Mouse (Mus musculus): ENCODE measurements at regions not wholly inside any gene's neighbourhood (a gene's known extent, or its start where the extent isn't known, plus 50 kb on each side); places are given as distances from the start of the nearest gene placed in this dataset.

DNA sequence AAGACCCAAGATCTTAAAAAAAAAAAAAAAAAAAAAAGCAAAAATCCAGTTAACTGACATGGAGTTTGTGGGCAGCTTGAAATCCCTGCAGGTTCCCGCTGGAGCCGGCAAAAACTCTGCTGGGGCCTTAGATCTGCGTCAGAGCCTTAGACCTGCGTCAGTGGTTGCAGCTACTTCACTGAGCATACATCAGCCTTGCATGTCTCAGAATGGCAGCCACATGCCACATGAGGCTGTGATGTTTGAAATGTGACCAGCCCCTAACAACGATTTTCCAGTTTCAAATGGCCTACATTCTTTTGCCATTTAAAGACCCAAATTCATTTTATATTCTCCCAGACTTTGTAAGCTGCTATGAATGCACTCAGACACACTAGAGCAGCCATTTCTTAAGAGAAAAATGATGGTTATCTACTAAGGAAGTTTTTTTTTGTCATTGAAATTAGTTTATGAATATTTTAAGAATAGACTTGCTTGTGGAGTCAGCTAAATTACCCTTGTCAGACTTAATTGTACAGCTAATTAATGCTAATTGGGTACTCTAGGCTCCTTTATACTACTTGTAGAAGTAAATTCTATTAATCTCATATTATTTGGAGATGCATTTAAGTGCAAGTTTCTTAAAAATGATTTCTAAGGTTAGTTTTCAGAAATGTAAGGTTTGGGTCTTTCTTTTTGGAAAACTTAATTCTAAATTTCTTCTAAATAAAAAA lies 70.8 kb downstream of the Toporsl start:
- no peak for DNase-seq (ENCODE audit: low spot score in 2 of 2)

DNA sequence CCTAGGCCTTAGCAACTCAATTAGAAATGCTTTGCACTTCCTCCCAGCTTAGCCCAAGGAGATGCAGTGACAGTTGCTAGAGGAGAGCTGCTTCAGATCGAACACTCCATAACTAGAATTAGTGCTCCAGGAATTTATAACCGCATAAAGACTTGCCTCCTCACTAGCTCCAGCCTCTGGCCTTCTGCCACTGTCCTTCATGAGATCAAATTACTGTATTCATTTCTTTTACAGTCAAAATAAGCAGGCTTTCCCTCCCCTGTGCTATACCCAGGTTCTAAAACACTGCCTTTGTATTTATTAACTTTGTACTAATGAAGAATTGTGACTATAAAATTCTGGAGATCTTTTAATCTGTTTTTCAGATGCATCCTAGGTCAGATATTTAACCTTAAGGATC lies 104.8 kb upstream of the Olfr275 start:
- no peak for DNase-seq (ENCODE audit: low spot score in 2 of 2)

DNA sequence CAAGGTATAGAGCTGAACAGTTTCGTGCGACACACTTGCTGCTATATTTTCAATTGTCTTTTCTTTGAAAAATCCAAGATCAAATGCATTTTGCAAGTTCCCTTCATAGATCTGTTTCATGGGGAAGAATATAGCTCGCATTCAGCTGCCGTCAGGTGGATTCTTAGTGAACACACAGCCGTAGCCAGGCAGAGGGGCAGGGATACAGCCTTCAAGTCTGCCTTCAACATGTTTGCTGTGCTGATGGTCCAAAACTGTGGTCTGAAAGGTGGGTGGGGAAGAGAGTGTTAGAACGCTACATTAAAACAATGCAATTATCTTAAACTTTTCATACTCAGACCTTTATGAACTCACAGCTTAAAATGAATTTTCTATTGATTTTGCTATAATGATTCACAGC lies 88.2 kb upstream of the Olfr275 start:
- DNase-seq (ENCODE audit: low spot score in 2 of 2), result no peak

DNA sequence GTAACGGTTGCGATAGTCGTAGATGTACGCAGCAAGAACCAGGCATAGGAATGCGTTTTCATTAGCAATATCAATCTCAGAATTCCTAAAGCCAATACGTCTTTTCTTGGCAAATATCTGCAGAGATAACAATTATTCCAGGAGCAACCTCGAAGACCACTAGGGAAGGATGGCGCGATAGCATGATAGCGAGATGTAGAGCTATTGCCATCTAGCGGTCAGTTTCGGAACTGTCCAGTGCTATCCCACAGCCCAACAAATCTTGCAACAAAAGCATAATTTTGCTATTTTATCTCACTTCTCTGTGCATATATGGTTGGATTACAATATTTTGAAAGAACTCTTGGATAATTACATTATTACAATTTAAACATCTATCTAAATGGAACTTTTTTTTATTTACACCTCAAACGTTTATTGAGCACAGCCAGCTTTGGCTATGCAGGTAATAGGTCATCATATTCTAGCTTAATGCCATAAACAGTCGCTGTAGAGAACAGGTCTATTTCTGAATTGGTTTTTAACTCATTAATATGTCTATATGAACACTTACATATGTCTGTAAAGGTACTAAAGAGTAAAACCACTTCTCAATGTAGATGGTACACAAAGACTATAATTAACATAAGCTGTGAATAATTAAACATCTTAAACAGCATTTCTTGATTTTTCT lies 87.6 kb upstream of the Olfr275 start:
- DNase-seq (ENCODE audit: low spot score in 2 of 2), result peak in 1 of 2 experiments; percentile 68

DNA sequence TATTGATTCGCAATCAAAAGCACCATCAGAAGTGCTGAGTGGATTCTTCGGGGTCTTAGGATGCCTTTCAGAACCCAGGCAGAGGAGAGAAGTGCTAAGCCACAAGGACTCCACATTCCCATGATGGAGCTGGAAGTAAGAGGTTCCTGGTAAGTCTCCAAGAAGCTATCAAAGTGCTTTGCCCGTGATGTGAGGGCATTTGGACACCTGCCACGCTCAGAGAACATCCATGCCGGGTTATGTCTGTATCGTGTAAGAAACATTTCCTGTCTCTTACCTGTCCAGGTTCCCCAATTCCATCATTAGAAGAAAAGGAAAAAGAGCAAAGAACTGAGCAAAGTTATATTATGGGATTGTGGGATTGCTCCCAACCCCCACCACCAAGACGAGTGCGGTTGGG lies 81.3 kb upstream of the Olfr275 start:
- DNase-seq (ENCODE audit: low spot score in 2 of 2), result no peak

DNA sequence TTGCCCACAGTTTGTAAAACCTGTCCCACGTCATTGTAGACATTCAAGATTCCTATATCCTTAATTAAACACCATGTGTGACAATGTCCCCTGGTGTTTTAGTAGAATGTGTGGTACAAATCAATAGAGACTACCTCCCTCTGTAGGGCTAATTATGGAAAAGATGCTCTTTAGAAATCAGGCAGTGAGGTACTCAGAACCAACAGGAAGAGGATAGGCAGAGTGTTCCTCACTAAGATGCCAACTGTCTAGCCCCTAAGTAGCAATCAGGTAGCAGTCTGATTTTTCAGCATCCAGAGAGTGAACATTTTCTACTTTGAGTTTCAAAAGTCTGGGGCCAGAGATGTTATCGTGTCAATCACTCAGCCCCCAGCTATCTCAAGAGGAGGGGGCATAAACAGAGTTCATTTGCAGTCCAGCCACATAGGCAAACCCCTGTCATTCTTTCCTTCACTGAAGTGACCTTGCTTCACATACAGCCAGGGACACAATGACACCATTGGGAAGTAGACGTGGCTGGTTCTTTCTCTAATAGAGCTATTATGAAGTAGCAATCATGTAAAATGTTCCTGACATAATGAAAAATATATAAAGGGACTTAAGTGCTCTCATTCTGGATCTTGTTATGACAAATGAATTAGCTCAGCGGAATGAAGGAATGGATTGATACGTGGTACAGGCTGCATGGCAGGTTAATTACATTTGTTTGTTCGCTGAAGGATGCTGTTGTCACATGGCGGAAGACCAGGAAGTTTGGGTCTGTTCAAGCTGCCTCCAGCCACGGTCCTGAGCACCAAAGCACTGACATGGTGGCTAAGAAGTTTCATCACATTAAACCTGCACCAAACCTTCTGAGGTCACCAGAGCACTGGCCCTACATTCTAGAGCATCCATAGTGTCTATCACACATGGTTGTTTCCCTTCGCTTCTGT lies 74.6 kb upstream of the Olfr275 start:
- DNase-seq (ENCODE audit: low spot score in 2 of 2), result no peak

DNA sequence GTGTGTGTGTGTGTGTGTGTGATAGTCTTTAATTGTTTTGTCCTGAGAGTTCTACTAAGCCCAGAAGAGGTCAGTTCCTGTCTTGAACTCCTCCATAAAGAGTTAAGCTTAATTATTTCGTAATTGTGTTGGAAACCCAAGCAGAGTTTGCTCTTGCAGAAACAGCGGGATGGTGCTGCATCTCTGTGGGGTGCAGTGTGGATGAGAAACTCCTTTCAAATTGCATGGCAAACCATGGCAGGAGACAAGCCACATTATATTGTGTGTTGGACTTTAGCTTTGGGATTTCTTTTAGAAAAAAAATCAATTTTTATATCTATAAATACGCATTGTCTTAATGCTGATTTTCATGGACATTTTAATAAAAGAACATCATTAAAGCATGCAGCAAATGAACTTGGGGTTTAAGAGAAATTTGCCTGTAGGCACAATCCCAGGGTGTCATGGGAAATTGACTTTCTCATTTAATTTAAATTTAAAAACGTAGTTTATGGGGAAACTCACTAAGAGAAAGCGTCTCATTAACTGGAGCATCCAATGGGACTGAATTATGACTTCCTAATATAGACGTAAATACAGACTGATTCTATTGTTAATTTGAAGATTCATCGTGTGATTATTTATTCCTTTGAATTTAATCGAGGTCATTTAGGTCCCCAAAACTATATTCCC lies 61.4 kb upstream of the Olfr275 start:
- DNase-seq (ENCODE audit: low spot score in 2 of 2), result no peak

Measured in urinary bladder, postnatal 4 days (tissue).